Mouse (Mus musculus) natural killer cell, adult 2 months (primary cell): ENCODE data around the gene Sh3gl3.

Source experiments
- DNase-seq, 2 experiments: peaks; one replicate each; pipeline ENCODE4 v3.0.0; 2022; ENCODE audit warnings: low spot score in 2 of 2

The Sh3gl3 gene

GRCm38 (mm10) chr7:82293441-82293840, 119.8 kb downstream of the Sh3gl3 start:
- DNase-seq: peak in 1 of 2 experiments; percentile 3

- DNase-seq: no peak
Observed at GRCm38 (mm10) chr7:82294083-82294482, 120.4 kb downstream of the Sh3gl3 start.

GRCm38 (mm10) chr7:82294611-82295010, 121.0 kb downstream of the Sh3gl3 start:
- no peak for DNase-seq

- DNase-seq: no peak
Observed at GRCm38 (mm10) chr7:82308398-82308797, 134.8 kb downstream of the Sh3gl3 start.

- DNase-seq: no peak
Observed at GRCm38 (mm10) chr7:82318515-82318914, 144.9 kb downstream of the Sh3gl3 start.

- DNase-seq: no peak
Observed at GRCm38 (mm10) chr7:82326616-82327015, 153.0 kb downstream of the Sh3gl3 start.

GRCm38 (mm10) chr7:82327201-82327600, 153.6 kb downstream of the Sh3gl3 start:
- no peak for DNase-seq

- no peak for DNase-seq
Observed at GRCm38 (mm10) chr7:82327881-82328280, 154.2 kb downstream of the Sh3gl3 start.

GRCm38 (mm10) chr7:82329831-82330230, 156.2 kb downstream of the Sh3gl3 start:
- DNase-seq: no peak

- DNase-seq: no peak
Observed at GRCm38 (mm10) chr7:82330860-82331259, 157.2 kb downstream of the Sh3gl3 start.

- no peak for DNase-seq
Observed at GRCm38 (mm10) chr7:82334000-82334399, 160.4 kb downstream of the Sh3gl3 start.

- no peak for DNase-seq
Observed at GRCm38 (mm10) chr7:82335211-82336121, 161.8 kb downstream of the Sh3gl3 start, which contains the start of gene Adamtsl3. TSS of gene Adamtsl3 (plus strand) at chr7:82335694.

- no peak for DNase-seq
Observed at GRCm38 (mm10) chr7:82336132-82336531, 162.5 kb downstream of the Sh3gl3 start.

GRCm38 (mm10) chr7:82338121-82338520, 164.5 kb downstream of the Sh3gl3 start:
- no peak for DNase-seq

- no peak for DNase-seq
Observed at GRCm38 (mm10) chr7:82338532-82338931, 164.9 kb downstream of the Sh3gl3 start.

- no peak for DNase-seq
Observed at GRCm38 (mm10) chr7:82339214-82339613, 165.6 kb downstream of the Sh3gl3 start.

GRCm38 (mm10) chr7:82341476-82341875, 167.8 kb downstream of the Sh3gl3 start:
- no peak for DNase-seq

- no peak for DNase-seq
Observed at GRCm38 (mm10) chr7:82346706-82347105, 173.1 kb downstream of the Sh3gl3 start.

GRCm38 (mm10) chr7:82349796-82350195, 176.2 kb downstream of the Sh3gl3 start:
- DNase-seq: no peak

- no peak for DNase-seq
Observed at GRCm38 (mm10) chr7:82350421-82350820, 176.8 kb downstream of the Sh3gl3 start.
